Mouse (Mus musculus) erythroblast, embryonic 14.5 days (primary cell): Measurements from ENCODE around the gene Nudt1.

Source experiments
- GATA1 ChIP-seq: IDR thresholded peaks from 2 replicates; pipeline ENCODE4 v1.6.1; 2012; ENCODE audit warnings: low read length, inconsistent platforms, mixed read lengths
- TAL1 ChIP-seq: IDR thresholded peaks from 3 replicates; pipeline ENCODE4 v1.6.1; 2012; ENCODE audit warnings: low read length, inconsistent platforms, mixed read lengths

DNA sequence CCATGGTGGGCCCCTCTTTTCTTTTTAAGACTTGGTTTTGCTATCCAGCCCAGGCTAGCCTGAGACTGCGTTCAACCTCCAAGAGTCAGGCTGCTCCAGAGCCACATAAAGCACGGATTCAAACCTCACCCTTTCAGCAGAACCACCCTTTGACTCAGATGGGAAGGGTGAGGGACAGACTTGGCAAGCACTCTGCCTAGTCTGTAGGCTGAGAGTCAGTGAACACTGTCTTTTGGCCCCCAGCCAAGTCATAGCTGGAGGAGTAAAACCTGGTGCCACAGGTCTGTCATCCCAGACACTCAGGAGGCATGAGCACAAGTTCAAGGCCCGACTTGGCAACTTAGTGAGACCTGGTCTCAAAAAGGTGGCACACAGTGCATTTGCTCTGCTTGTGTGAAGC is 4.7 kb upstream of the Nudt1 start:
- TF ChIP-seq GATA1: no peak
- no peak for TF ChIP-seq TAL1
